Mouse (Mus musculus) CH12.LX (cell line): ENCODE measurements at regions not wholly inside any gene's neighbourhood (a gene's known extent, or its start where the extent isn't known, plus 50 kb on each side); places are given as distances from the start of the nearest gene placed in this dataset.

Source experiments
- DNase-seq: peaks from one replicate; pipeline ENCODE4 v3.0.0-alpha.2; 2013; ENCODE audit errors: extremely low read depth
- H3K27ac ChIP-seq: 2 replicates; pipeline ENCODE4 v1.5.1; 2012; ENCODE audit warnings: low read depth, mild to moderate bottlenecking, control low read depth, moderate library complexity; ENCODE audit not compliant: insufficient read depth
- H3K27me3 ChIP-seq: replicated peaks from 2 replicates; pipeline ENCODE3; 2012; ENCODE audit warnings: inconsistent platforms
- H3K36me3 ChIP-seq, 2 experiments: replicated peaks in 1 of 2; 2 replicates each; pipeline versions ENCODE3 to v1.6.1; 2012; ENCODE audit warnings: inconsistent platforms in 1 of 2, low read length in 1 of 2, mild to moderate bottlenecking in 1 of 2, mixed read lengths in 1 of 2, moderate library complexity in 1 of 2; ENCODE audit not compliant: control insufficient read depth in 1 of 2, insufficient read depth in 1 of 2
- H3K4me1 ChIP-seq, 2 experiments: 2 replicates each; pipeline ENCODE4 v1.6.1; 2012; ENCODE audit warnings: inconsistent platforms in 1 of 2, moderate library complexity in 1 of 2; ENCODE audit not compliant: insufficient read depth in 2 of 2, control insufficient read depth in 1 of 2
- H3K4me2 ChIP-seq: 2 replicates; pipeline ENCODE4 v1.6.1; 2012; ENCODE audit warnings: low read depth, mild to moderate bottlenecking, control low read depth; ENCODE audit not compliant: poor library complexity, insufficient read depth, severe bottlenecking
- H3K4me3 ChIP-seq, 3 experiments: fragments of 150-350 bp in 1 of 3; sonication (generic) in 1 of 3; replicated peaks in 1 of 3; 2 replicates each; pipeline versions ENCODE3 to v1.5.1; 2011 to 2012; ENCODE audit warnings: low read depth in 2 of 3, low read length in 2 of 3, mild to moderate bottlenecking in 2 of 3, moderate library complexity in 2 of 3, control low read depth in 1 of 3, improper control_type of control experiment in 1 of 3, inconsistent platforms in 1 of 3, mixed read lengths in 1 of 3; ENCODE audit not compliant: poor library complexity in 1 of 3
- H3K79me2 ChIP-seq: replicated peaks from 2 replicates; pipeline ENCODE4 v1.6.1; 2012; ENCODE audit warnings: mild to moderate bottlenecking, moderate library complexity; ENCODE audit not compliant: control insufficient read depth, poor library complexity, insufficient read depth, severe bottlenecking; ENCODE audit errors: extremely low read depth
- H3K9ac ChIP-seq: 2 replicates; pipeline ENCODE4 v1.6.1; 2012; ENCODE audit warnings: low read depth, mild to moderate bottlenecking, control low read depth, moderate library complexity; ENCODE audit not compliant: insufficient read depth
- H3K9me3 ChIP-seq: replicated peaks from 2 replicates; pipeline ENCODE3; 2012; ENCODE audit warnings: low read length, inconsistent platforms, mixed read lengths
- BHLHE40 ChIP-seq: IDR thresholded peaks from 2 replicates; pipeline ENCODE4 v1.6.1; 2011; ENCODE audit warnings: mild to moderate bottlenecking, low read depth, low read length, improper control_type of control experiment
- CHD2 ChIP-seq: IDR thresholded peaks from 2 replicates; pipeline ENCODE4 v1.6.1; 2011; ENCODE audit warnings: low read length, improper control_type of control experiment
- CTCF ChIP-seq, 2 experiments: IDR thresholded peaks in 1 of 2; conservative IDR thresholded peaks in 1 of 2; 2 replicates each; pipeline ENCODE4 v1.5.1; 2011 to 2012; ENCODE audit warnings: low read depth in 2 of 2, low read length in 2 of 2, improper control_type of control experiment in 1 of 2, inconsistent platforms in 1 of 2, mild to moderate bottlenecking in 1 of 2, moderate library complexity in 1 of 2
- E2F4 ChIP-seq: IDR thresholded peaks from 2 replicates; pipeline ENCODE4 v1.6.1; 2011; ENCODE audit warnings: low read depth, low read length, improper control_type of control experiment; ENCODE audit not compliant: insufficient replicate concordance
- ELF1 ChIP-seq: IDR thresholded peaks from 2 replicates; pipeline ENCODE4 v1.6.1; 2014; ENCODE audit warnings: low read depth, mild to moderate bottlenecking, inconsistent platforms, low read length, improper control_type of control experiment
- ETS1 ChIP-seq: conservative IDR thresholded peaks from 2 replicates; pipeline ENCODE4 v1.6.1; 2012; ENCODE audit warnings: low read depth, mild to moderate bottlenecking, inconsistent platforms, low read length, improper control_type of control experiment, moderate library complexity
- HCFC1 ChIP-seq: IDR thresholded peaks from 2 replicates; pipeline ENCODE4 v1.6.1; 2012; ENCODE audit warnings: low read depth, mild to moderate bottlenecking, inconsistent platforms, low read length, improper control_type of control experiment
- JUN ChIP-seq: IDR thresholded peaks from 2 replicates; pipeline ENCODE4 v1.6.1; 2011; ENCODE audit warnings: low read depth, mild to moderate bottlenecking, low read length, improper control_type of control experiment, moderate library complexity; ENCODE audit not compliant: insufficient read depth
- JUND ChIP-seq: conservative IDR thresholded peaks from 2 replicates; pipeline ENCODE4 v1.6.1; 2011; ENCODE audit warnings: low read depth, low read length, improper control_type of control experiment
- KAT2A ChIP-seq: IDR thresholded peaks from 2 replicates; pipeline ENCODE4 v1.6.1; 2012; ENCODE audit warnings: low read length, improper control_type of control experiment, inconsistent platforms; ENCODE audit not compliant: insufficient replicate concordance
- MAFK ChIP-seq: IDR thresholded peaks from 2 replicates; pipeline ENCODE4 v1.6.1; 2011; ENCODE audit warnings: low read length, improper control_type of control experiment; ENCODE audit not compliant: insufficient replicate concordance
- MAZ ChIP-seq: IDR thresholded peaks from 2 replicates; pipeline ENCODE4 v1.6.1; 2012; ENCODE audit warnings: low read depth, mild to moderate bottlenecking, inconsistent platforms, low read length, improper control_type of control experiment, moderate library complexity
- NRF1 ChIP-seq: IDR thresholded peaks from 2 replicates; pipeline ENCODE4 v1.6.1; 2014; ENCODE audit warnings: low read depth, mild to moderate bottlenecking, inconsistent platforms, low read length, improper control_type of control experiment, moderate library complexity
- PAX5 ChIP-seq: IDR thresholded peaks from 2 replicates; pipeline ENCODE4 v1.6.1; 2012; ENCODE audit warnings: low read length, inconsistent platforms, mixed read lengths
- POLR2AphosphoS2 ChIP-seq: IDR thresholded peaks from 2 replicates; pipeline ENCODE4 v1.6.1; 2011; ENCODE audit warnings: low read depth, low read length, improper control_type of control experiment
- RAD21 ChIP-seq: IDR thresholded peaks from 2 replicates; pipeline ENCODE4 v1.6.1; 2011; ENCODE audit warnings: low read depth, mild to moderate bottlenecking, low read length, improper control_type of control experiment, moderate library complexity
- RCOR1 ChIP-seq: conservative IDR thresholded peaks from 2 replicates; pipeline ENCODE4 v1.6.1; 2012; ENCODE audit warnings: low read depth, mild to moderate bottlenecking, inconsistent platforms, low read length, improper control_type of control experiment
- SIN3A ChIP-seq: IDR thresholded peaks from 2 replicates; pipeline ENCODE4 v1.6.1; 2012; ENCODE audit warnings: low read length, improper control_type of control experiment, inconsistent platforms
- TCF12 ChIP-seq: IDR thresholded peaks from 2 replicates; pipeline ENCODE4 v1.6.1; 2014; ENCODE audit warnings: low read depth, mild to moderate bottlenecking, inconsistent platforms, low read length, improper control_type of control experiment
- UBTF ChIP-seq: IDR thresholded peaks from 2 replicates; pipeline ENCODE4 v1.6.1; 2012; ENCODE audit warnings: low read depth, mild to moderate bottlenecking, inconsistent platforms, low read length, improper control_type of control experiment, moderate library complexity
- USF2 ChIP-seq: conservative IDR thresholded peaks from 2 replicates; pipeline ENCODE4 v1.6.1; 2011; ENCODE audit warnings: low read depth, low read length, improper control_type of control experiment
- ZC3H11A ChIP-seq: IDR thresholded peaks from 2 replicates; pipeline ENCODE4 v1.6.1; 2012; ENCODE audit warnings: low read depth, mild to moderate bottlenecking, inconsistent platforms, low read length, improper control_type of control experiment
- ZKSCAN1 ChIP-seq: IDR thresholded peaks from 2 replicates; pipeline ENCODE4 v1.6.1; 2012; ENCODE audit warnings: low read depth, inconsistent platforms, low read length, improper control_type of control experiment, borderline replicate concordance
- ZMIZ1 ChIP-seq: IDR thresholded peaks from 2 replicates; pipeline ENCODE4 v1.6.1; 2012; ENCODE audit warnings: low read depth, mild to moderate bottlenecking, inconsistent platforms, low read length, improper control_type of control experiment
- ZNF384 ChIP-seq: IDR thresholded peaks from 2 replicates; pipeline ENCODE4 v1.6.1; 2012; ENCODE audit warnings: low read depth, low read length, improper control_type of control experiment, inconsistent platforms
- dilution Hi-C: fragments of 300-500 bp; cut with MboI; formaldehyde crosslinking; loops from 2 replicates; pipeline ENCODE4 v1.14.3; 2020; ENCODE audit warnings: low sequenced_read_pairs; ENCODE audit not compliant: extremely low pct_unique_long_range_greater_than_20kb, extremely low pct_ligation_motif_present
- in situ Hi-C: fragments of 300-500 bp; cut with MboI; formaldehyde crosslinking; loops from 3 replicates; pipeline ENCODE4 v1.14.3; 2019; ENCODE audit warnings: low sequenced_read_pairs, low pct_ligation_motif_present, low pct_unique_long_range_greater_than_20kb, mixed read lengths

- Histone ChIP-seq H3K36me3 (no peaks in the 10 kb centered on the region), H3K4me2 (no peak overlapping the region), H3K27ac (no peak overlapping the region), H3K4me3 (no peak overlapping the region), H3K9me3 (peaks cover 3% of the 10 kb centered on the region), H3K79me2 (no peaks in the 10 kb centered on the region), H3K9ac (no peak overlapping the region), H3K27me3 (no peaks in the 10 kb centered on the region), H3K4me1 (peaks cover 3 to 21% of the 10 kb centered on the region in 2 experiments)
- TF ChIP-seq ETS1: no peak
- no peak for TF ChIP-seq RAD21
- TF ChIP-seq POLR2AphosphoS2: no peak
- no peak for TF ChIP-seq ZC3H11A
- no peak for TF ChIP-seq MAFK
- TF ChIP-seq ZKSCAN1: no peak
- TF ChIP-seq USF2: no peak
- TF ChIP-seq KAT2A: no peak
- no peak for TF ChIP-seq NRF1
- no peak for TF ChIP-seq E2F4
- no peak for TF ChIP-seq HCFC1
- no peak for TF ChIP-seq ZMIZ1
- no peak for TF ChIP-seq UBTF
- no peak for TF ChIP-seq ZNF384
- TF ChIP-seq SIN3A: no peak
- no peak for TF ChIP-seq JUND
- no peak for TF ChIP-seq TCF12
- TF ChIP-seq JUN: no peak
- TF ChIP-seq CTCF (conservative IDR thresholded peaks at IDR 0.05 in 1 of 2, IDR thresholded peaks at IDR 0.05 in 1 of 2; ENCODE audit: low read depth in 2 of 2, low read length in 2 of 2): no peak
- no peak for TF ChIP-seq RCOR1
- DNase-seq: no peak
- dilution Hi-C loops (no loop called here), in situ Hi-C loops (no loop called here)
These were observed 92.0 kb downstream of the Utp6 start for GRCm38 (mm10) chr11:79870189-79870588.

GRCm38 (mm10) chr11:79869009-79869408 lies 93.2 kb downstream of the Utp6 start:
- Histone ChIP-seq H3K4me3 (no peak overlapping the region), H3K4me1 (peaks cover 3 to 21% of the 10 kb centered on the region in 2 experiments), H3K36me3 (no peaks in the 10 kb centered on the region), H3K9ac (no peak overlapping the region), H3K9me3 (peaks cover 3% of the 10 kb centered on the region), H3K79me2 (no peaks in the 10 kb centered on the region), H3K4me2 (no peak overlapping the region), H3K27me3 (no peaks in the 10 kb centered on the region), H3K27ac (no peak overlapping the region)
- DNase-seq: no peak
- in situ Hi-C loops: no loop called here
- dilution Hi-C loops: no loop called here
- TF ChIP-seq BHLHE40 (no peak), USF2 (no peak), PAX5 (no peak), MAFK (no peak), ZMIZ1 (no peak), CHD2 (no peak), ELF1 (no peak), ZC3H11A (no peak), HCFC1 (no peak), ETS1 (no peak), RCOR1 (no peak), CTCF (conservative IDR thresholded peaks at IDR 0.05 in 1 of 2, IDR thresholded peaks at IDR 0.05 in 1 of 2; ENCODE audit: low read depth in 2 of 2, low read length in 2 of 2) (no peak), MAZ (no peak)
- TF ChIP-seq, all 38 proteins: peak for 0
